Mouse (Mus musculus): Measurements from ENCODE around the gene Rnf168. TPM values are rescaled to one million over a fixed set of nuclear protein-coding genes. Genes with fewer than 3 reads are reported as not detected.
"Not testable (repeated sequence)": the region's sequence is repeated elsewhere in the genome, so short reads cannot be mapped to it uniquely, and the experiment has no call there.

Rnf168 gene
- 33.8 and 41.8 TPM in 2 replicates for polyA plus RNA-seq (2016; fragmentation: Nextera tagmentation; extraction: Ambion mirVana)

DNA sequence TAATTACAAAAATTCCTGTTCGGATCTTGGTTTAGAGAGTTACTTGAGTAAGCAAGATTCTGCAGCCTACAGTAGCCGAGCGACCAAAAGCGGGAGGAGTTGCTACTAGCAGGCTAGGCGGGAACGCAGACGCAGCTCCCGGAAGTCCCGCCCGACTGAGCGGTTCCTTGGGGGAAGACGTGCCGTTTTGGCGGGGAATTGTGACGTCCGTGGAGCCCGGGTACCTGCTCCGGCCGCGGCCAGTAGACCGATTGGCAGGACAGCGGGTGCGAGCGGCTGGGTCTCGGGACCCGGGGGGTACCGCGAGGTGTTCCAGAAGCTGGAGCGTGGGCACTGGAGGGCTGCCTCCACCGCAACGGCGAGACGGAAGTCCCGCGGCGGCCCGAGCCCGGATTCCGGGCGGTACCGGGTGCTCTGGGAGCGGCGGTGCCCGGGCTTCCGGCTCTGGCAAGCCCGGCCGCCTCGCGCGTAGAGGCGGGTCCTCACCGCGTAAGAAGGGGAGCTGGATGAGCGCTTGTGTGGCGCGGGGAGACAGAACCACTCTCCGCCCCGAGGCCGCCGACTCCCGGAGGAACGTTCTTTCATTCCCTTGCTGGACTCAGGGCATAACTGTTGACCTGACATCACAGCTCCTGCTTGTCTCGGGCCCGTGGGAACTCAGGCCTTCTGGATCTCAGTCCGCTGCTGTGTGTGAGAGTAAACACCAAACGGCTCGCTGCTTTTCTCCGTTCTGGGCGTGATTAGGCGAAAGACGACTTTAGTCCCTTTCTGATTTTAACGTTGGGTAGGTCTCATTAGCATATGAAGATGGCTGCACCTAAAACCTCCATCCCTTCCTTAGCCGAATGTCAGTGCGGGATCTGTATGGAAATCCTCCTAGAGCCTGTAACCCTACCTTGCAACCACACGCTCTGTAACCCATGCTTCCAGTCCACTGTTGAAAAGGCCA, at the start of gene Rnf168:
Gene Rnf168, plus strand, starts transcription at position 152 of the 949 bp plus-strand sequence.
- Histone ChIP-seq H3K4me2 (replicated peaks) (peak within 1 kb of the TSS; percentile 59), H3K9ac (peak within 1 kb of the TSS; percentile 87), H3K27ac (peak within 1 kb of the TSS; percentile 95), H3K9me3 (0 out of 2 replicates have a peak, but pooled peaks cover 4% of the 10 kb centered on the region), H3K36me3 (peaks cover 12% of the 10 kb centered on the region), H3K4me3 (peak within 1 kb of the TSS; percentile 77), H3K4me1 (peaks cover 19% of the 10 kb centered on the region; the same call in 1 of the 2 replicates), H3K27me3 (no peaks in the 10 kb centered on the region)
- peak; percentile 92 for ATAC-seq (ENCODE audit: insufficient number of reproducible peaks, insufficient read depth, low FRiP score, low TSS enrichment)
- under 1% methylated on average over 74 of the region's 75 CpGs for WGBS

GRCm38 (mm10) chr16:32232050-32232449, 45.2 kb upstream of the Rnf168 start:
- WGBS = 89% methylated on average over 3 of the region's 3 CpGs
- not testable (repeated sequence) for H3K9ac ChIP-seq; H3K9me3 ChIP-seq; H3K4me1 ChIP-seq; H3K27me3 ChIP-seq; H3K4me3 ChIP-seq; H3K4me2 ChIP-seq (replicated peaks); H3K27ac ChIP-seq; ATAC-seq (ENCODE audit: insufficient number of reproducible peaks, insufficient read depth, low FRiP score, low TSS enrichment)
- peaks cover 33% of the 10 kb centered on the region for H3K36me3 ChIP-seq

DNA sequence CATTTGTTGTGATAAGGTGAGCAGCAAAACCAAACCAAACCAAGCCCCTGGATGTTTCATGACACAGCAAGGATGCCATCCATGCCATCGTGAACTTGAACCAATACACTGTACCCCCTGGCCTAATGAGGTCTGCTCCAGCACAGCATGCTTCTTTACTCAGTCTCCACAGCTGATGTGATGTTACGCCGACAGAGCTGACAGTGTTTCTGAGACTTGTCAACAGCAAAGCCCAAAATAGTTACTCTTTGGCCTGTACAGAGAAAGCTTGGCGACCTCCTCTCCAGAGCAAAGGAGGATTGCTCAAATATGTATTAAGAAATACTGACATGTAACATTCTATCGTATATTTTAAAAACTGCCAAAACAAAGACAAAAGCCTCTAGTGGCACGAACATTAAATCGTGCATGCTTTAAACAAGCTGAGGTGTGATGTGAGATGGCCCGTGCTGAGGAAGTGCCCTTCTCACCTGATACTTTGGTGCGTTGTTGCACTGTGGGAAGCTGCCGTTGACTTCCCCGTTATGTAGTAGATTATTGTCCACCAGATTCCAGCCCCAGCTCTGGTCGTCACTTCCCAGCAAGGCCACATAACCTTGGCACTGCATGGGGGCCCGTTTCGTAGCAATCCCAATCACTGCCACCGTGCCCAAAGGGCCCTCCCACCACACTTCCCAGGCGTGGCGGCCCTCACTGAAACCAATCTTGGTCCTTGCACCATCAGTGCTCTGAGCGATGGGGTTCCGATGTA, 39.2 kb upstream of the Rnf168 start:
- Histone ChIP-seq H3K27me3 (no peaks in the 10 kb centered on the region), H3K4me3 (no peak overlapping the region), H3K9ac (no peak overlapping the region), H3K4me2 (replicated peaks) (no peak overlapping the region), H3K27ac (no peak overlapping the region), H3K4me1 (no peaks in the 10 kb centered on the region), H3K36me3 (peaks cover 35% of the 10 kb centered on the region), H3K9me3 (no peaks in the 10 kb centered on the region)
- WGBS = 91% methylated on average over 19 of the region's 19 CpGs
- no peak for ATAC-seq (ENCODE audit: insufficient number of reproducible peaks, insufficient read depth, low FRiP score, low TSS enrichment)

DNA sequence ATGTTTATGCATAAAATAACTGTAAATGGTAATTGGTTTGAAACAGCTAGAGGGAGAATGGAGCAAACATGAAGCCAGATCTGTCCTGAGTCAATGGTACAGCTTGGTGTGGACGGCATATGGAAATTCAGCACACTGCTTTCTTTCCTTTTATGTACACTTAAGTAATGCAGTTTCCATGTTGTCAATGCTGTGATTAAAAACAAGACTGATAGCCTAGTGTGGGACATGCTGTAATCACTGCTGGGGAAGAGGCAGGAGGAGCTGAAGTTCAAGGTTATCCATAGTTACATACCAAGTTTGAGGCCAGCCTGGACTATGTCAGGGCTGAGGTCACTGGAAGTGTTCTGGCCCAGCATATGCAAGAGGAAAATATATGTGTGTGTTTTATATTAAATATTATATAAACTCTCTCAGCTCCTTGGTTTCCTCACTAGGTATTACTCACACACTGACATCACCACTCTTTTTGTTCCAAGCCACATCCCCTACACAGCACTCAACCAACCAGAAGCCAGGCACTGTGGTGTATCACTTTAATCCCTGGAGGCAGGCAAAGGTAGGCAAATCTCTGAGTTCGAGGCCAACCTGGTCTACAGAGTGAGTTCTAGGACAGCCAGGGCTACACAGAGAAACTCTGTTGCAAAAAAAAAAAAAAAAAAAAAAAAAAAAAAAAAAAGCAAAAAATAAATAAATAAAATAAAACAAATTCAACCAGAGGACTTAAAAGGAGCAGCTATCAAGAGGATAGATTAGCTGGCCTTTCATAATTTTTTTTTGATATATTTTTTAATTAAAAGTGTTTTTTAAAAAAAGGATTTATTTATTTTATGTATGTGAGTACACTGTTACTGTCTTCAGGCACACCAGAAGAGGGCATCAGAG, 37.6 kb upstream of the Rnf168 start:
- Histone ChIP-seq H3K27ac (no peak overlapping the region), H3K9ac (no peak overlapping the region), H3K9me3 (no peaks in the 10 kb centered on the region), H3K4me3 (no peak overlapping the region), H3K4me2 (replicated peaks) (no peak overlapping the region), H3K27me3 (no peaks in the 10 kb centered on the region), H3K4me1 (peaks cover 5% of the 10 kb centered on the region), H3K36me3 (peaks cover 27% of the 10 kb centered on the region)
- 90% methylated on average over 2 of the region's 2 CpGs for WGBS
- ATAC-seq (ENCODE audit: insufficient number of reproducible peaks, insufficient read depth, low FRiP score, low TSS enrichment) = no peak

DNA sequence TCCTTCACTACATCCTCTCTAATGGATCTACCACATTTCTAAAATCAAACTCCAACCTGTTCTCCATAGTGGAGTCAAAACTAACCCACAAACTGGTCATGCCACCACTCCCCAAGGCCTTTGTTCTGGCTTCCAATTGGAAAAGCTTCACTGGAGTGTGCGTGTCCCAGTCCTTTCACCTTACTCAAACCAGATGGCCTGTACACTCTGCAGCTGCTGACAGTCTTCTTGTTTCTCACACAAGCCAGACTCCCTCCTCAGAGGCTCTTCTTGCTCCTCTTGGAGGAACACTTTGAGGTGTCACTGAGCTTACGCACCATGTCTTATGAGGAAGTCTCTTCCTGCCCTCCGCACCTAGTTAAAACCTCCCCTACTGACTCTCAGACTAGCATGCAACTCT, 33.4 kb upstream of the Rnf168 start:
- no peaks in the 10 kb centered on the region for H3K27me3 ChIP-seq
- no peaks in the 10 kb centered on the region for H3K9me3 ChIP-seq
- WGBS = 84% methylated on average over 3 of the region's 3 CpGs
- peaks cover 7% of the 10 kb centered on the region; the same call in 1 of the 2 replicates for H3K36me3 ChIP-seq
- H3K4me2 ChIP-seq (replicated peaks) = 0 out of 2 replicates have a peak overlapping the region, but pooled peaks have one; percentile 5
- no peak overlapping the region for H3K27ac ChIP-seq
- ATAC-seq (ENCODE audit: insufficient number of reproducible peaks, insufficient read depth, low FRiP score, low TSS enrichment) = no peak
- no peak overlapping the region for H3K4me3 ChIP-seq
- H3K4me1 ChIP-seq = peaks cover 21% of the 10 kb centered on the region
- H3K9ac ChIP-seq = no peak overlapping the region

- H3K4me1 ChIP-seq = peaks cover 21% of the 10 kb centered on the region
- peak overlapping the region; percentile 60 for H3K4me2 ChIP-seq (replicated peaks)
- no peaks in the 10 kb centered on the region for H3K36me3 ChIP-seq
- H3K9ac ChIP-seq = peak overlapping the region; percentile 94
- 2% methylated on average over 35 of the region's 41 CpGs for WGBS
- H3K9me3 ChIP-seq = no peaks in the 10 kb centered on the region
- peak overlapping the region; percentile 88 for H3K4me3 ChIP-seq
- H3K27me3 ChIP-seq = no peaks in the 10 kb centered on the region
- ATAC-seq (ENCODE audit: insufficient number of reproducible peaks, insufficient read depth, low FRiP score, low TSS enrichment) = no peak; the same call in none of the 2 replicates
- peak overlapping the region; percentile 93 for H3K27ac ChIP-seq
Observed at GRCm38 (mm10) chr16:32246351-32246791, 30.9 kb upstream of the Rnf168 start.

DNA sequence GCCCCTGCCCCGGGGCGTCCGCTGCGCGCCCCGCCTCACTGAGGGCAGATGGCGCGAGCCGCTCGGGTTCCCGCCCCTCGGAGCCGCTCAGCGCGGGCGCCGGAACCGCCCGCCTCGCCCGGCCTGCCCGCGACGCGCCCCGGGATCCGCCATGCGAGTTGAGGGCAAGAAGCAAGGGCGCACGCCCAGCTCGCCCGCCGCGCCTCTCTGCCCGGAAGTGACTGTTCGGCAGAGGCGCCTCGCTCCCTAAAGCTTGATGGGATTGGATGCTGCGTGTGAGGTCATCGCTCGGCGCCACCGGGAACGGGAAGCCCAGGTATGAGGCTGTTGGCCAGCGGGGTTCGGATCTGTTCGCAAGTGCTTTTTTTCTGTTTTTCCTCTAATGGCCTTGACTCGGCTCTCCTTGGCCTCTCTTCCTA, 30.3 kb upstream of the Rnf168 start, which contains the start of the genes Fbxo45 and Wdr53:
Gene Fbxo45, minus strand, starts transcription at position 207 of the 419 bp plus-strand sequence.
Gene Wdr53, plus strand, starts transcription at position 276 of the 419 bp plus-strand sequence.
- under 1% methylated on average over 48 of the region's 48 CpGs for WGBS
- Histone ChIP-seq H3K9me3 (no peaks in the 10 kb centered on the region), H3K27ac (peak within 1 kb of the TSS; percentile 93), H3K4me3 (peak within 1 kb of the TSS; percentile 88), H3K4me1 (peaks cover 21% of the 10 kb centered on the region), H3K36me3 (peaks cover 3% of the 10 kb centered on the region; the same call in 1 of the 2 replicates), H3K4me2 (replicated peaks) (peak within 1 kb of the TSS; percentile 60), H3K27me3 (no peaks in the 10 kb centered on the region), H3K9ac (peak within 1 kb of the TSS; percentile 94)
- ATAC-seq (ENCODE audit: insufficient number of reproducible peaks, insufficient read depth, low FRiP score, low TSS enrichment) = peak; percentile 99

- H3K27ac ChIP-seq; ATAC-seq (ENCODE audit: insufficient number of reproducible peaks, insufficient read depth, low FRiP score, low TSS enrichment); H3K9ac ChIP-seq; H3K9me3 ChIP-seq; H3K4me2 ChIP-seq (replicated peaks); H3K4me1 ChIP-seq; H3K27me3 ChIP-seq; H3K36me3 ChIP-seq; H3K4me3 ChIP-seq: not testable (repeated sequence)
- WGBS = 80% methylated on average over 2 of the region's 2 CpGs
Observed at GRCm38 (mm10) chr16:32264225-32264624, 13.0 kb upstream of the Rnf168 start.

DNA sequence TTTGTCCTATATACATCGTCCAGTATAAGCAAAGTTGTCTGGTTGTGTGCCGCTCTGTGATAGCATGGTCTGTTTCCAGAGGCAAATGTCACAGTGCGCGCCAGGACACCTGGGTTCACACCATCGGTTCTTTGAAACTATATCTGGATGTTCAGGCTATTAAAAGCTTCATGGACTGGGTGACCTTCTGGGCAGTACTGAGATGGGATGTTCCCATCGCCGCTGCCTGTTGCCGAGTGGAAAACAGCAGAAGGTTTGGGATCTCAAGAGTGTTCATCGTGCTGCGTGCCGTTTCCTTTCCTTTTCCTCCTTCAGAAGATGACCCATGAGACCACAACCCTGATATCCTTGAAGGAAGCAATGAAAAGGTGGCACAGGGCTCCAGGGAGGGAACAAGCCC, 6.0 kb upstream of the Rnf168 start, which contains the start of gene Smco1:
Gene Smco1, plus strand, starts transcription at position 178 of the 400 bp plus-strand sequence.
- Histone ChIP-seq H3K36me3 (no peaks in the 10 kb centered on the region), H3K4me2 (replicated peaks) (no peak within 1 kb of the TSS), H3K4me1 (no peaks in the 10 kb centered on the region), H3K27ac (no peak within 1 kb of the TSS), H3K9me3 (no peaks in the 10 kb centered on the region), H3K9ac (no peak within 1 kb of the TSS), H3K4me3 (no peak within 1 kb of the TSS), H3K27me3 (no peaks in the 10 kb centered on the region)
- 84% methylated on average over 11 of the region's 11 CpGs for WGBS
- ATAC-seq (ENCODE audit: insufficient number of reproducible peaks, insufficient read depth, low FRiP score, low TSS enrichment) = no peak

GRCm38 (mm10) chr16:32273338-32273737, 3.9 kb upstream of the Rnf168 start:
- H3K4me1 ChIP-seq = peaks cover under 1% of the 10 kb centered on the region; the same call in 1 of the 2 replicates
- no peaks in the 10 kb centered on the region for H3K9me3 ChIP-seq
- no peaks in the 10 kb centered on the region for H3K36me3 ChIP-seq
- no peak overlapping the region for H3K27ac ChIP-seq
- no peaks in the 10 kb centered on the region for H3K27me3 ChIP-seq
- H3K9ac ChIP-seq = no peak overlapping the region
- no peak overlapping the region for H3K4me3 ChIP-seq
- H3K4me2 ChIP-seq (replicated peaks) = no peak overlapping the region
- WGBS = 51% methylated on average over 9 of the region's 9 CpGs
- no peak for ATAC-seq (ENCODE audit: insufficient number of reproducible peaks, insufficient read depth, low FRiP score, low TSS enrichment)

Data from embryonic facial prominence, embryonic 12.5 days (tissue).